Mouse (Mus musculus) forebrain, embryonic 11.5 days (tissue): Measurements from ENCODE around the gene Pafah2. TPM values are rescaled to one million over a fixed set of nuclear protein-coding genes. Genes with fewer than 3 reads are reported as not detected.

ENCODE experiments used
- ATAC-seq: fragments of 200-750 bp; cut with Nextera tagmentation; replicated peaks from 2 replicates; pipeline ENCODE4 v1.8.0; 2017; ENCODE audit warnings: moderate TSS enrichment; ENCODE audit not compliant: low FRiP score
- DNase-seq: peaks from one replicate; pipeline ENCODE4 v3.0.0-alpha.2; 2017; ENCODE audit warnings: low spot score
- H3K27ac ChIP-seq: fragments of 300-500 bp; sonication (generic); 2 replicates; pipeline ENCODE4 v1.5.1; 2014; ENCODE audit warnings: low read depth, low read length
- H3K27me3 ChIP-seq: fragments of 300-500 bp; sonication (generic); 2 replicates; pipeline ENCODE4 v1.6.1; 2014; ENCODE audit warnings: mild to moderate bottlenecking, low read length, mixed read lengths; ENCODE audit not compliant: control insufficient read depth, insufficient read depth
- H3K36me3 ChIP-seq: fragments of 300-500 bp; sonication (generic); 2 replicates; pipeline ENCODE4 v1.6.1; 2014; ENCODE audit warnings: mild to moderate bottlenecking, low read length, moderate library complexity, mixed read lengths; ENCODE audit not compliant: control insufficient read depth, insufficient read depth
- H3K4me1 ChIP-seq: fragments of 300-500 bp; sonication (generic); replicated peaks from 2 replicates; pipeline ENCODE4 v1.6.1; 2014; ENCODE audit warnings: low read length, mixed read lengths; ENCODE audit not compliant: control insufficient read depth, insufficient read depth
- H3K4me2 ChIP-seq: fragments of 300-500 bp; sonication (generic); 2 replicates; pipeline ENCODE4 v1.6.1; 2014; ENCODE audit warnings: low read depth, mild to moderate bottlenecking, low read length, moderate library complexity, mixed read lengths; ENCODE audit not compliant: severe bottlenecking
- H3K4me3 ChIP-seq: fragments of 300-500 bp; sonication (generic); 2 replicates; pipeline ENCODE4 v1.5.1; 2014; ENCODE audit warnings: low read depth, low read length
- H3K9ac ChIP-seq: fragments of 300-500 bp; sonication (generic); 2 replicates; pipeline ENCODE4 v1.6.1; 2014; ENCODE audit warnings: low read length
- H3K9me3 ChIP-seq: fragments of 300-500 bp; sonication (generic); 2 replicates; pipeline ENCODE4 v1.6.1; 2016; ENCODE audit warnings: low read length, mixed read lengths; ENCODE audit not compliant: control insufficient read depth
- WGBS: fragments of 180-500 bp; shearing (Covaris S2); extraction: QIAGEN DNeasy Blood & Tissue Kit; methylation state at CpG from one replicate; pipeline ENCODE4 v1.1.7; 2014; 5-methylcytosine and 5-hydroxymethylcytosine counted together
- polyA plus RNA-seq: library from polyadenylated mRNA; unstranded; fragments of >200 nt; fragmentation: Nextera tagmentation; extraction: Ambion mirVana; gene quantifications from 2 replicates; pipeline ENCODE4 v1.2.1, GENCODE M21; 2014

Pafah2 gene
- polyA plus RNA-seq, 1 experiment from 2014 or later: 8.8 TPM

GRCm38 (mm10) chr4:134417111-134417510 lies 21.0 kb downstream of the Pafah2 start:
- ATAC-seq: no peak
- WGBS: 71% methylated on average over 7 of the region's 7 CpGs
- no peaks in the 10 kb centered on the region for H3K4me1 ChIP-seq

GRCm38 (mm10) chr4:134421971-134422370 lies 25.9 kb downstream of the Pafah2 start:
- no peak overlapping the region for H3K27ac ChIP-seq
- no peak for DNase-seq
- H3K9me3 ChIP-seq: no peaks in the 10 kb centered on the region
- H3K27me3 ChIP-seq: no peaks in the 10 kb centered on the region
- no peak overlapping the region for H3K4me2 ChIP-seq
- H3K36me3 ChIP-seq: no peaks in the 10 kb centered on the region
- no peak for ATAC-seq
- H3K9ac ChIP-seq: no peak overlapping the region
- H3K4me1 ChIP-seq: no peaks in the 10 kb centered on the region
- H3K4me3 ChIP-seq: no peak overlapping the region
- WGBS: 78% methylated on average over 11 of the region's 11 CpGs

More at GRCm38 (mm10) chr4:134417111-134417510, 21.0 kb downstream of the Pafah2 start:
- Histone ChIP-seq H3K4me2 (no peak overlapping the region), H3K27me3 (no peaks in the 10 kb centered on the region), H3K4me3 (no peak overlapping the region), H3K9ac (no peak overlapping the region), H3K27ac (no peak overlapping the region), H3K9me3 (no peaks in the 10 kb centered on the region), H3K36me3 (no peaks in the 10 kb centered on the region)
- no peak for DNase-seq

- DNase-seq (no peak), ATAC-seq (no peak)
- 87% methylated on average over 7 of the region's 7 CpGs for WGBS
- Histone ChIP-seq H3K27me3 (no peaks in the 10 kb centered on the region), H3K9ac (no peak overlapping the region), H3K4me2 (no peak overlapping the region), H3K27ac (no peak overlapping the region), H3K4me1 (no peaks in the 10 kb centered on the region), H3K36me3 (no peaks in the 10 kb centered on the region), H3K9me3 (no peaks in the 10 kb centered on the region), H3K4me3 (no peak overlapping the region)
These were observed 27.8 kb downstream of the Pafah2 start for GRCm38 (mm10) chr4:134423949-134424348.

GRCm38 (mm10) chr4:134425088-134425487 lies 29.0 kb downstream of the Pafah2 start:
- no peaks in the 10 kb centered on the region for H3K4me1 ChIP-seq
- H3K27me3 ChIP-seq: no peaks in the 10 kb centered on the region
- H3K9me3 ChIP-seq: no peaks in the 10 kb centered on the region
- no peak overlapping the region for H3K9ac ChIP-seq
- no peak overlapping the region for H3K27ac ChIP-seq
- 83% methylated on average over 7 of the region's 7 CpGs for WGBS
- H3K4me2 ChIP-seq: no peak overlapping the region
- DNase-seq (no peak), ATAC-seq (no peak)
- H3K4me3 ChIP-seq: no peak overlapping the region
- no peaks in the 10 kb centered on the region for H3K36me3 ChIP-seq

- no peak overlapping the region for H3K4me2 ChIP-seq
- no peak for ATAC-seq
- no peaks in the 10 kb centered on the region for H3K27me3 ChIP-seq
- no peaks in the 10 kb centered on the region for H3K36me3 ChIP-seq
- H3K4me3 ChIP-seq: no peak overlapping the region
- no peaks in the 10 kb centered on the region for H3K4me1 ChIP-seq
- H3K27ac ChIP-seq: peak overlapping the region; percentile 44
- no peaks in the 10 kb centered on the region for H3K9me3 ChIP-seq
- no peak overlapping the region for H3K9ac ChIP-seq
- 62% methylated on average over 23 of the region's 23 CpGs for WGBS
- DNase-seq: no peak
These were observed 34.4 kb downstream of the Pafah2 start for GRCm38 (mm10) chr4:134430381-134431004.

- no peaks in the 10 kb centered on the region for H3K4me1 ChIP-seq
- H3K4me2 ChIP-seq: no peak overlapping the region
- WGBS: 89% methylated on average over 15 of the region's 15 CpGs
- DNase-seq: no peak
- no peaks in the 10 kb centered on the region for H3K9me3 ChIP-seq
- no peaks in the 10 kb centered on the region for H3K27me3 ChIP-seq
- no peak overlapping the region for H3K4me3 ChIP-seq
- ATAC-seq: no peak
- H3K36me3 ChIP-seq: no peaks in the 10 kb centered on the region
- H3K9ac ChIP-seq: no peak overlapping the region
- H3K27ac ChIP-seq: no peak overlapping the region
These were observed 36.7 kb downstream of the Pafah2 start for GRCm38 (mm10) chr4:134432686-134433360.

- H3K9ac ChIP-seq: no peak overlapping the region
- no peak overlapping the region for H3K4me2 ChIP-seq
- no peak overlapping the region for H3K27ac ChIP-seq
- DNase-seq (no peak), ATAC-seq (no peak)
- H3K27me3 ChIP-seq: no peaks in the 10 kb centered on the region
- no peak overlapping the region for H3K4me3 ChIP-seq
- no peaks in the 10 kb centered on the region for H3K36me3 ChIP-seq
- WGBS: 65% methylated on average over 7 of the region's 7 CpGs
- H3K9me3 ChIP-seq: no peaks in the 10 kb centered on the region
- H3K4me1 ChIP-seq: no peaks in the 10 kb centered on the region
These were observed 40.1 kb downstream of the Pafah2 start for GRCm38 (mm10) chr4:134436185-134436584.

GRCm38 (mm10) chr4:134436659-134437058 lies 40.5 kb downstream of the Pafah2 start:
- 73% methylated on average over 10 of the region's 10 CpGs for whole genome bisulfite sequencing
- no peaks in the 10 kb centered on the region for H3K4me1 ChIP-seq
- no peak overlapping the region for H3K4me3 ChIP-seq
- no peaks in the 10 kb centered on the region for H3K27me3 ChIP-seq
- ATAC-seq: no peak
- H3K27ac ChIP-seq: no peak overlapping the region
- H3K9ac ChIP-seq: no peak overlapping the region
- no peak for DNase-seq
- H3K9me3 ChIP-seq: no peaks in the 10 kb centered on the region
- no peaks in the 10 kb centered on the region for H3K36me3 ChIP-seq
- no peak overlapping the region for H3K4me2 ChIP-seq

GRCm38 (mm10) chr4:134439119-134439518 lies 43.0 kb downstream of the Pafah2 start:
- Histone ChIP-seq H3K4me3 (no peak overlapping the region), H3K36me3 (no peaks in the 10 kb centered on the region), H3K27me3 (no peaks in the 10 kb centered on the region), H3K27ac (no peak overlapping the region), H3K4me2 (no peak overlapping the region), H3K9me3 (no peaks in the 10 kb centered on the region), H3K4me1 (no peaks in the 10 kb centered on the region), H3K9ac (no peak overlapping the region)
- no peak for DNase-seq
- no peak for ATAC-seq
- 80% methylated on average over 3 of the region's 3 CpGs for WGBS
